Mouse (Mus musculus): Measurements from ENCODE around the gene Wfikkn2. TPM values are rescaled to one million over a fixed set of nuclear protein-coding genes. Genes with fewer than 3 reads are reported as not detected.

Gene Wfikkn2
- polyA plus RNA-seq, 1 experiment from 2014 or later: 1.4 TPM

DNA sequence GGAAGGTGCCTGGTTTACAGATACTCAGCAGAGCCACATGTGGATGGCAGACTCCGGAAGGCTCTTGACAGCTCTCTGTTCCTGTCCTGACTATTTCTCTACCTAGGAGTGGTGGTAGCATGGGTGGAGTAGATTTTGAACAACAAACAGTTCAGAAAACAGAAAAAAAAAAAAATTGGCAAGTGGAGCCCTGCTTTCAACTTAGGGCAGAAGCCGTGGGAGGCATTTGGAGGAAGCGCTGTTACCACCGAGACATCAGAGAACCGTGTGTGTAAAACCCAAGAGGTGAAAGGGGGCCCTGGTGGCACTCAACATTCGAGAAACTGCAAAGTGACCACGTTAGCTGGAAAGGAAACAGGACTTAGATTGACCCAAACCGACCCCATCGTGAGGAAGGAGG lies 7.4 kb upstream of the Wfikkn2 start:
- no peak for DNase-seq (ENCODE audit: low spot score)
- H3K36me3 ChIP-seq (ENCODE audit: control insufficient read depth, insufficient read depth, low read length): no peaks in the 10 kb centered on the region
- H3K27ac ChIP-seq (replicated peaks): no peak overlapping the region
- no peak for TF ChIP-seq CTCF (IDR thresholded peaks at IDR 0.05; ENCODE audit: low read depth)
- no peak for TF ChIP-seq EP300 (optimal IDR thresholded peaks at IDR 0.05)
- no peak for ATAC-seq (ENCODE audit: low FRiP score, low TSS enrichment)
- H3K9me3 ChIP-seq (ENCODE audit: control insufficient read depth, low read length): no peaks in the 10 kb centered on the region
- no peaks in the 10 kb centered on the region for H3K4me1 ChIP-seq (replicated peaks; ENCODE audit: control insufficient read depth, insufficient read depth)
- no peak overlapping the region for H3K4me2 ChIP-seq (replicated peaks; ENCODE audit: low read depth)
- H3K27me3 ChIP-seq (ENCODE audit: control insufficient read depth, insufficient read depth, low read length): no peaks in the 10 kb centered on the region
- no peak overlapping the region for H3K4me3 ChIP-seq (ENCODE audit: low read depth, low read length)
- WGBS: 82% methylated on average over 9 of the region's 9 CpGs
- H3K9ac ChIP-seq (ENCODE audit: low read length): no peak overlapping the region

- H3K9me3 ChIP-seq (ENCODE audit: control insufficient read depth, low read length): no peaks in the 10 kb centered on the region
- H3K27ac ChIP-seq (replicated peaks): no peak overlapping the region; the same call in 1 of the 2 replicates
- DNase-seq (ENCODE audit: low spot score) (no peak), ATAC-seq (ENCODE audit: low FRiP score, low TSS enrichment) (no peak)
- TF ChIP-seq EP300 (optimal IDR thresholded peaks at IDR 0.05): no peak
- no peak for TF ChIP-seq CTCF (IDR thresholded peaks at IDR 0.05; ENCODE audit: low read depth)
- no peak overlapping the region for H3K4me3 ChIP-seq (ENCODE audit: low read depth, low read length)
- H3K27me3 ChIP-seq (ENCODE audit: control insufficient read depth, insufficient read depth, low read length): no peaks in the 10 kb centered on the region
- no peaks in the 10 kb centered on the region for H3K36me3 ChIP-seq (ENCODE audit: control insufficient read depth, insufficient read depth, low read length)
- H3K4me2 ChIP-seq (replicated peaks; ENCODE audit: low read depth): no peak overlapping the region
- WGBS: 35% methylated on average over 8 of the region's 8 CpGs
- H3K4me1 ChIP-seq (replicated peaks; ENCODE audit: control insufficient read depth, insufficient read depth): peaks cover 8% of the 10 kb centered on the region
- H3K9ac ChIP-seq (ENCODE audit: low read length): peak overlapping the region; percentile 41; the same call in 1 of the 2 replicates
These were observed 920 bp upstream of the Wfikkn2 start for GRCm38 (mm10) chr11:94246789-94247061.

GRCm38 (mm10) chr11:94244385-94244784 lies 1.4 kb downstream of the Wfikkn2 start:
- WGBS: 57% methylated on average over 9 of the region's 9 CpGs
- ATAC-seq (ENCODE audit: low FRiP score, low TSS enrichment) (no peak), DNase-seq (ENCODE audit: low spot score) (no peak)
- no peak overlapping the region for H3K27ac ChIP-seq (replicated peaks)
- no peaks in the 10 kb centered on the region for H3K27me3 ChIP-seq (ENCODE audit: control insufficient read depth, insufficient read depth, low read length)
- H3K9me3 ChIP-seq (ENCODE audit: control insufficient read depth, low read length): no peaks in the 10 kb centered on the region
- no peak overlapping the region for H3K9ac ChIP-seq (ENCODE audit: low read length)
- H3K4me1 ChIP-seq (replicated peaks; ENCODE audit: control insufficient read depth, insufficient read depth): peaks cover 8% of the 10 kb centered on the region
- no peak overlapping the region for H3K4me2 ChIP-seq (replicated peaks; ENCODE audit: low read depth)
- no peak overlapping the region for H3K4me3 ChIP-seq (ENCODE audit: low read depth, low read length)
- TF ChIP-seq CTCF (IDR thresholded peaks at IDR 0.05; ENCODE audit: low read depth) (no peak), EP300 (optimal IDR thresholded peaks at IDR 0.05) (no peak)
- H3K36me3 ChIP-seq (ENCODE audit: control insufficient read depth, insufficient read depth, low read length): no peaks in the 10 kb centered on the region

DNA sequence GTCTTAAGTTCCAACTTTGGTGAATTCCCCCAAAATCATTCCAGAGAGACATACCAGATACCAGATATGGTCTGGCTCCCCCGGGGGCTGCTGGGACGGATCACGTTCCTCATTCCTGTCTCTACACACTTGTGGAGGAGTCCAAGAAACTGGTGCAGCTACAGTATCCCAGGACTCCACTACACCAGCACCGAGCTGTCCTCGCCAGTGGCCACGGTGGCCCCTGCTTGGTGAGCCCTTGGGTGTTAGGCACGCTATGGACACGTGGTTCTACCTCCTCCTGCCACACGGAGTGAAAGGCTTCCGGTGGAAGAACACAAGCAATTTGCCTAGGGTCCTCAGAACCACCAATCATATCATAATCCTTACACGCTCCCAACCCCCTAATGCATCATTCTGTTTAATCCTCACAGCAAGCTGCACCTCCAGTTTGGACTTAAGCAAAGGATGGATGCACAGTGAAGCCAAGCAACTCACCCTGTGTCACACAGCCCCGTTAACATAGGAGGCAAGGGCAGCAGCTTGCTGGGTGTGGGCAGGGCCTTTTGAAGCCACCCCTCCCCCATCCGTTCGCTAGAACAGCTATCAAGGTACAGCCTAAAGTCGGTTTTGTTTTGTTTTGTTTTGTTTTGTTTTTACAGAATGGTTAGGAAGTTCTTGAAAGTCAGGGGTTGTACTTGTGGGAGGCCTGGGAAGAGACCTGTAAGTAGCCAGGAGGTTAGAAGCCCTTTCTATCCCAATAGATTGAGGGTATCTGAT lies 2.2 kb downstream of the Wfikkn2 start:
- ATAC-seq (ENCODE audit: low FRiP score, low TSS enrichment) (peak; percentile 19; the same call in 1 of the 2 replicates), DNase-seq (ENCODE audit: low spot score) (no peak)
- 37% methylated on average over 15 of the region's 15 CpGs for WGBS
- Histone ChIP-seq H3K27me3 (ENCODE audit: control insufficient read depth, insufficient read depth, low read length) (no peaks in the 10 kb centered on the region), H3K27ac (replicated peaks) (peak overlapping the region; percentile 71), H3K4me2 (replicated peaks; ENCODE audit: low read depth) (peak overlapping the region; percentile 52), H3K4me3 (ENCODE audit: low read depth, low read length) (peak overlapping the region; percentile 20), H3K36me3 (ENCODE audit: control insufficient read depth, insufficient read depth, low read length) (no peaks in the 10 kb centered on the region), H3K9me3 (ENCODE audit: control insufficient read depth, low read length) (no peaks in the 10 kb centered on the region), H3K9ac (ENCODE audit: low read length) (no peak overlapping the region), H3K4me1 (replicated peaks; ENCODE audit: control insufficient read depth, insufficient read depth) (peaks cover 8% of the 10 kb centered on the region)
- TF ChIP-seq EP300 (optimal IDR thresholded peaks at IDR 0.05): no peak
- no peak for TF ChIP-seq CTCF (IDR thresholded peaks at IDR 0.05; ENCODE audit: low read depth)

DNA sequence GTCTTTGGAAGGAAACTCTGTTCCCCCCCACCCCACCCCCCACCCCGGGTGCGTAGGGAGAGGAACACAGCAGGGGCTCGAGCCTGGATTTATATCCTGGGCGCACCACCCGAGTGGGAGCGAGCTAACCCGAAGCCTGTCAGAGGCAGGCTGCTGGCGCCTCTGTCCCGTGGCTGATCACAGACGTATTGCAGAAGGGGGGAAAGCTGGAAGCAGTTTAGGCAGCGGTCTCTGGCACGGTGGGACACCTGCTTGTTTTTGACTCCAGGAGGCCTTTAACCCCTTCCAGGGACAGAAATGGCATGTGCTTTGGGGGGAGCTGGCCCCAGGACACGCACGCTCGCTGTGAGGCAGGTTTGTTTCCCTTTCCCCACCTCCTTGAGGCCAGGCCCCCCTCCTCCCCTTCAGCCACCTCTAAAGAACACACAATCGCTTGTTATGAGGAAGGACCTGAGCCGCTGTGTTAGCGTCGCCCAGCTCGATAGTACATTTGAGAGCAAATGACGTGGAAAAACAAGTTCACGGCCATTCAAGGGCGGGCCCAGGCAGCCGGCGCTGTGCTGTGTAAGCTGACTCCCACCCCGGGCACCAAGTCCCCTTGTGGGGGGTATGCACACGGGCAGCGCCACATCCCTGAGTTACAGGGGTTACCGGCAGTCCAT lies 2.9 kb downstream of the Wfikkn2 start:
- H3K4me1 ChIP-seq (replicated peaks; ENCODE audit: control insufficient read depth, insufficient read depth): peaks cover 8% of the 10 kb centered on the region
- H3K36me3 ChIP-seq (ENCODE audit: control insufficient read depth, insufficient read depth, low read length): no peaks in the 10 kb centered on the region
- peak overlapping the region; percentile 52 for H3K4me2 ChIP-seq (replicated peaks; ENCODE audit: low read depth)
- 8% methylated on average over 29 of the region's 29 CpGs for WGBS
- peak overlapping the region; percentile 71 for H3K27ac ChIP-seq (replicated peaks)
- ATAC-seq (ENCODE audit: low FRiP score, low TSS enrichment): peak; percentile 70
- H3K4me3 ChIP-seq (ENCODE audit: low read depth, low read length): peak overlapping the region; percentile 20
- H3K27me3 ChIP-seq (ENCODE audit: control insufficient read depth, insufficient read depth, low read length): no peaks in the 10 kb centered on the region
- H3K9ac ChIP-seq (ENCODE audit: low read length): peak overlapping the region; percentile 64
- H3K9me3 ChIP-seq (ENCODE audit: control insufficient read depth, low read length): no peaks in the 10 kb centered on the region
- peak; percentile 69 for DNase-seq (ENCODE audit: low spot score)
- TF ChIP-seq CTCF (IDR thresholded peaks at IDR 0.05; ENCODE audit: low read depth) (peak; percentile 31; the same call in 1 of the 2 replicates), EP300 (optimal IDR thresholded peaks at IDR 0.05) (no peak)

GRCm38 (mm10) chr11:94239706-94240105 lies 6.1 kb downstream of the Wfikkn2 start:
- DNase-seq (ENCODE audit: low spot score) (no peak), ATAC-seq (ENCODE audit: low FRiP score, low TSS enrichment) (no peak)
- peaks cover 8% of the 10 kb centered on the region for H3K4me1 ChIP-seq (replicated peaks; ENCODE audit: control insufficient read depth, insufficient read depth)
- no peak overlapping the region for H3K27ac ChIP-seq (replicated peaks)
- no peaks in the 10 kb centered on the region for H3K9me3 ChIP-seq (ENCODE audit: control insufficient read depth, low read length)
- 31% methylated on average over 9 of the region's 9 CpGs for WGBS
- H3K4me2 ChIP-seq (replicated peaks; ENCODE audit: low read depth): no peak overlapping the region
- TF ChIP-seq CTCF (IDR thresholded peaks at IDR 0.05; ENCODE audit: low read depth) (no peak), EP300 (optimal IDR thresholded peaks at IDR 0.05) (no peak)
- H3K9ac ChIP-seq (ENCODE audit: low read length): no peak overlapping the region
- no peaks in the 10 kb centered on the region for H3K27me3 ChIP-seq (ENCODE audit: control insufficient read depth, insufficient read depth, low read length)
- H3K4me3 ChIP-seq (ENCODE audit: low read depth, low read length): no peak overlapping the region
- H3K36me3 ChIP-seq (ENCODE audit: control insufficient read depth, insufficient read depth, low read length): no peaks in the 10 kb centered on the region
